Mouse (Mus musculus): ENCODE measurements around the gene Ccdc34. TPM values are rescaled to one million over a fixed set of nuclear protein-coding genes. Genes with fewer than 3 reads are reported as not detected.
A peak's percentile ranks its signal among the peaks of the same experiment; 100 is the strongest.

Ccdc34 gene
- total RNA-seq (2021), result 1 to 10 TPM; 2.5 to 3.2 TPM
- long read RNA-seq, experiment 1, transcript Ccdc34-201 (6 exons, 2,070 nt), result major isoform, 6 of 8 reads
- long read RNA-seq, experiment 1, partial matches to known transcripts, result 1 of 8 reads
- long read RNA-seq, experiment 1, other reads (novel, unspliced or antisense), result 1 of 8 reads
- long read RNA-seq, experiment 2, transcript Ccdc34-201 (6 exons, 2,070 nt), result major isoform, 6 of 6 reads
- long read RNA-seq, experiment 2, partial matches to known transcripts, result 0 of 6 reads
- long read RNA-seq, experiment 2, other reads (novel, unspliced or antisense), result 0 of 6 reads

DNA sequence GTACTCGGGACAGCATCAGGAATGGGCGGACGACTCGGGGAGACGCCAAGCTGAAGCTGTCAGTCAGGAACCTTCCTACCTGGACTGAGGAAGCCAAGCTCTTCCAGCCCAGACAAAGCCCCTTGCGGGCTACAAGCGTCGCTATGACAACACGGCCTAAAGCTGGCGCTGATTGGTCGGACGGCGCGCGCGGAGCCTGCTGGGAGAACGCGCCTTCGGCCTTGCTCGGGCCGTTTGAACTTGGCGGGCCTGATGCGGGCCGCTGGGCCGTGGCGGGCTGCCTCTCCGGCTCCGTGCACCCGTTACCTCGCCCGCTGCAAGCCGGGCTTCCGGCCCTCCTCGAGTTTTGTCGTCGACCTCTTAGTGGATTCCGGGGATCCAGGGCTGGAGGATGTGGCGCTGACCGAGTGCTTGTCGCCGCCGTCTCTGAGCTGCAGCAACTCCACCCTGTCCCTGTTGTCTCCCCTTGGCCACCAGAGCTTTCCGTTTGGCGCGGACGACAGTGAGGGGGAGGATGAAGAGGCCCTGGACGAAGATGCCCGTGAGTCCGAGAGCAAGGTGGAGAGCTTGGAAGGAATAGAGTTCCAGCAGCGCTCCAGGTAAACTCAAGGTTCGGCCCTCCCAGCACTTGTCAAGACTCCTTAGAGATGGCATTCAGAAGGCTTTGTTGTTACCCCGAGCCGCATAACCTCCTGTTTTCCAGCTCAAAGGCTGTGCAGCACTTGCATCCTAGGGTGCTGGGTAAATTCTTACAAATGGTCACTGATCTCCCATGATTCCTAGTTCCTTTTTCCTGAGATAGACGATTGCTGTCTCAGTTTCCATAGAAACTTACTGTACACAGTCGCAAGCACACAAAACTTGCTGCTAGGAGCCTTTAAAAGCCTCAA, at the start of gene Ccdc34:
Gene Ccdc34, plus strand, starts transcription at position 202 of the 890 bp plus-strand sequence.
- intact Hi-C loops (cut with DNase I), result loop anchor here (1.0 to 2.0 kb wide), 2 partner anchors 101 to 186 kb away; partner anchors contain the start of gene Lgr4
- TF ChIP-seq CTCF (IDR thresholded peaks at IDR 0.05), result no peak
- peak within 1 kb of the TSS; percentile 88 for H3K4me3 ChIP-seq
- H3K27ac ChIP-seq, result peak within 1 kb of the TSS; percentile 82
- peak; percentile 94 for DNase-seq

DNA sequence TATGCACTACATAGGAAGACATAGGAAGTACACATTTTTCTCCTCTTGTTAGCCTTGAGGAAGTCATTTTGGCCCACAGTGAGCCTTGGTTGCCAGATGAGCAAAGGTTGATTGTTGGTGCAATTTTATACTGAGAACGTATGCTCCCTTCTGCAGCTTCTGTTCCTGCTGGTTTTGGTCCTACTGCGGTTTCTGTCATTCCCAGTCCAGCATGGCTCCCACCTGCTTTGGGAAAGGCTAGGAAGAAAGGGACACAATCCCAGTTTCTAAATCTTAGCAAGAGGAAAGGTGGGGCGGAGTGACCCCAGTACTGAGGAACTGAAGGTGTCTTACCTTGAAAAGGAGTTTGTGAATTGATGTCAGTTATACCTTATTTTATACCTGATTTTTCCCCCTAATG, 48.2 kb upstream of the Ccdc34 start:
- no peak for DNase-seq
- Histone ChIP-seq H3K27ac (no peak overlapping the region), H3K4me3 (no peak overlapping the region)
- intact Hi-C loops (cut with DNase I), result no loop called here
- TF ChIP-seq CTCF (IDR thresholded peaks at IDR 0.05), result no peak

DNA sequence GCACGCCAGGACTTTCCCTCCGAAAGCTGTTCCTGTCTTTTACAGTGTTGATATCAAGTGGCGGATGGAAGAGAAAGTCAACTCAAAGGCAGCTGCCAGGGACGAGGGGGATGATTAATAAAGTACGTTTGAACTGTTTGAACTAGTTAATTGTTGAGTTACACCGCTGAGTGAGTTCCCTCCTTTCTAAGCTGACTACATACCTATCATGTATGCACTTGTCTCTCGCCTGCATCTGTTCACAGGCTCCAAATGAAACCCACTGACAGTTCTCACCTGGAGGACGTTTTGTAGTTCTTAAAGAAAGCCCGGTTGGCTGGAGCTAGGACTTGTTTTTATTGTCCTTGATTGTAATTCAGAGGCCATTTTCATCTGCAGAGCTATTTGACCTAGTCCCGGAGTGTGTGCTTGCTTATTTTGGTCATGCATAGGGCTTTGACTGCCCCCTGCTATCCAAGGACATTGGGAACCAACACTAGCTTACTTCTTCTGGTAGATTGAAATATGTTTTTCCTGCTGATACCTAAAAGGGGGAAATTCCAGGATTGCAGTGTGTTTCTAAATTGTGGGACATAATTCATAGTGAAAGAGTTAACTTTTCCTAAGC, 47.6 kb upstream of the Ccdc34 start:
- no peak overlapping the region for H3K27ac ChIP-seq
- no peak for TF ChIP-seq CTCF (IDR thresholded peaks at IDR 0.05)
- no peak for DNase-seq
- H3K4me3 ChIP-seq, result no peak overlapping the region
- intact Hi-C loops (cut with DNase I), result loop anchor here (5.0 kb wide), 1 partner anchor 53 kb away; the partner anchor contains the start of gene Lgr4

DNA sequence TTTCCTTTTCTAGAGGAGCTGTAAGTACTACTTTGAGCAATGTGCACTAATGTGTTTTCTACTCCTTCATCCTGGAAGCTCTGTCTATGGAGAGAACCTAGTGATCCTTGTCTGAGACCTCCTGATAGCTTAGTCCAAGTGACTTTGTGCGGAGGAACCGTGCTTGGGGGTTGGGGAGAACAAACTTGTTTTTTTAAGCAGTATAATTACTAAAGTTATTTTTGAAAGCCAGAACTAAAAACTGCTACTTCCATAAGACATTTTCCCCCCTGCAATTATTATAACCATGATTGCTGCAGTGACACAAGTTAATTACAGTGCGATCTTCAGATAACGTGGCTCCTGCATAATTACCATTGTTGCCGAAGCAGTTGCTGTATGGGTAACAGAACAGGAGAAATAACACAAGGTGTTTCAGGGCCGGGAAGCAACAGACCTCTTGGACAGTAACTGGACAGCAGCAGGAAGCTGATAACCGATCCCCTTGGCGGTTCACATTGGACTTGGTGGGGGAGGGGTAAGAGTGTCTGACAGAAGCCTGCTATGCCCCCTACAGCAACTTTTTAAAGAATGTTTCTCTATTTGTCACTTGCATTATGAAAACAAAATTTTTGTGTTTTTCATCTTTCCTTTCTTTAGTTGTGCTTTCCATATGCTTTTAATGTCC, 46.7 kb upstream of the Ccdc34 start:
- intact Hi-C loops (cut with DNase I), result loop anchor here (5.0 kb wide), 1 partner anchor 54 kb away; the partner anchor contains the start of gene Lgr4
- peak; percentile 27; the same call in 1 of the 2 replicates for TF ChIP-seq CTCF (IDR thresholded peaks at IDR 0.05)

GRCm38 (mm10) chr2:109972310-109972709, 45.3 kb upstream of the Ccdc34 start:
- intact Hi-C loops (cut with DNase I), result loop anchor here (5.0 kb wide), 1 partner anchor 55 kb away; the partner anchor contains the start of gene Lgr4
- Histone ChIP-seq H3K27ac (no peak overlapping the region), H3K4me3 (no peak overlapping the region)
- no peak for TF ChIP-seq CTCF (IDR thresholded peaks at IDR 0.05)
- no peak for DNase-seq

More for the DNA sequence above, 46.7 kb upstream of the Ccdc34 start:
- peak; percentile 54 for DNase-seq
- Histone ChIP-seq H3K4me3 (no peak overlapping the region), H3K27ac (0 out of 2 replicates have a peak overlapping the region, but pooled peaks have one; percentile 32)

GRCm38 (mm10) chr2:109972922-109973321, 44.7 kb upstream of the Ccdc34 start:
- no peak for TF ChIP-seq CTCF (IDR thresholded peaks at IDR 0.05)
- intact Hi-C loops (cut with DNase I), result loop anchor here (5.0 kb wide), 1 partner anchor 56 kb away; the partner anchor contains the start of gene Lgr4
- Histone ChIP-seq H3K4me3 (no peak overlapping the region), H3K27ac (no peak overlapping the region)
- no peak for DNase-seq

- no peak for TF ChIP-seq CTCF (IDR thresholded peaks at IDR 0.05)
- Histone ChIP-seq H3K4me3 (0 out of 2 replicates have a peak overlapping the region, but pooled peaks have one; percentile 13), H3K27ac (peak overlapping the region; percentile 55)
- intact Hi-C loops (cut with DNase I), result loop anchor here (5.0 kb wide), 1 partner anchor 58 kb away; the partner anchor contains the start of gene Lgr4
- no peak for DNase-seq
Observed at GRCm38 (mm10) chr2:109974807-109975206, 42.8 kb upstream of the Ccdc34 start.

DNA sequence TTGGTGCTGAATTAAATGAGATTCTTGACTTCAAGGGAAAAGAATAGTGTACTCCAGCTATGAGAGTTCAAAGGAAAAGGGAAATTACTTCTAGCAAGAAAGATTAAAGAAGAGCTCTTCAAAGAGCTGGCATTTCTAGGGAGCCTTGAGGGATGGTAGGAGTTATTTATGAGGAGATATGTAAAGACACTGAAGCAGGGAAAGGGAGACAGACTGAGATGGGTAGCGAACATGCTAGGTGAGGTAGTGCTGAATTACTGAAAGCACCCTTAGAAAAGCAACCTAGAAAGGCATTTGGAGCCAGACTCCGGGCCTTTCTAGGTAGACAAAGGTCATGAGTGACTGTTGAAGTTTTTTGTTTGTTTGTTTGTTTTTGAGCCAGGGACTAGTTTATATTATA, 41.4 kb upstream of the Ccdc34 start:
- Histone ChIP-seq H3K4me3 (no peak overlapping the region), H3K27ac (no peak overlapping the region)
- no peak for TF ChIP-seq CTCF (IDR thresholded peaks at IDR 0.05)
- DNase-seq, result no peak
- intact Hi-C loops (cut with DNase I), result no loop called here

DNA sequence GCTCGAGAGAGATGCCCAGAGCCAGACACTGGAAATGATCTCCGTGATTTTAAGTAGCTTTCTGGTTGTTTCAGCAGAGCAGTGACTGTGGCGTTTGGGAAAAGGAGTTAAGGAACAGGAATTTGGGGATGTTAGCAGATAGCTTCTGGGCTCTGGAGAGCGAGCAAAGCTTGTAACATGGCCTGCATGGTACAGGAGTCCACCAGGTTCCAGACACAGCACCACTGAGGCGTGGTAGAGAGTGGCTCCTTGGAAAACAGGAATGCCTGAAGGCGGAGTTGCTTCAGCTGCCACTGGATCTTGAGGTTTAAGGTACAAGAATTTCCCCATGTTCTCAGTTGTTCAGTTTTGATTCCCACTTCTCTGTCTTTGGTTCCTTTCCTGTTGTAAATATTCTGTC, 40.3 kb upstream of the Ccdc34 start:
- intact Hi-C loops (cut with DNase I), result no loop called here
- no peak for TF ChIP-seq CTCF (IDR thresholded peaks at IDR 0.05)
- H3K4me3 ChIP-seq, result no peak overlapping the region
- DNase-seq, result no peak
- H3K27ac ChIP-seq, result no peak overlapping the region

GRCm38 (mm10) chr2:109979209-109979608, 38.4 kb upstream of the Ccdc34 start:
- no peak overlapping the region for H3K4me3 ChIP-seq
- DNase-seq, result no peak
- no peak for TF ChIP-seq CTCF (IDR thresholded peaks at IDR 0.05)
- H3K27ac ChIP-seq, result no peak overlapping the region
- intact Hi-C loops (cut with DNase I), result no loop called here

DNA sequence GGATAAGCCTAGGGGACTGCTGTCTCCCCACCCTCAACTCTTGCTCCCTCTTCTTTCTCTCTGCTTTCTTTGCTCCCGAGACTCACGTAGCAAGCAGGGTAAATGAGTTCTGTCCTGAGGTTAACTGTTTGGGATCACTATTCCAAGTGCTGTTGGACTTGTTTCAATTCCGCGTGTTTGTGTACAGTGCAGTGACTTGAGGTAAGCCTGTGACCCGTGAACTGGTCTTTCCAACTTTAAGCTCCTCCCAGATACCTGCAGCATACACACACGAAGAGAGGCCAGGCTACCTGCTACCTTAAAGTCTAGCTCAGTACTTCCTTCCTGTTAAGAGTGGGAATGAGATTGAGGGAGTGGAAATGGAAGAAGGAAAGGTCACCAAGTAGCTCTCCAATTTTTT, 34.2 kb upstream of the Ccdc34 start:
- TF ChIP-seq CTCF (IDR thresholded peaks at IDR 0.05), result no peak
- Histone ChIP-seq H3K4me3 (no peak overlapping the region), H3K27ac (no peak overlapping the region)
- intact Hi-C loops (cut with DNase I), result no loop called here
- no peak for DNase-seq

- no peak for TF ChIP-seq CTCF (IDR thresholded peaks at IDR 0.05)
- DNase-seq, result no peak
- Histone ChIP-seq H3K4me3 (no peak overlapping the region), H3K27ac (no peak overlapping the region)
- intact Hi-C loops (cut with DNase I), result no loop called here
Observed at GRCm38 (mm10) chr2:109984930-109985329, 32.7 kb upstream of the Ccdc34 start.

All from gastrocnemius, adult 2 months (tissue).